Mouse (Mus musculus): ENCODE measurements around the gene Gpam.
A peak's percentile ranks its signal among the peaks of the same experiment; 100 is the strongest.

Gene Gpam

DNA sequence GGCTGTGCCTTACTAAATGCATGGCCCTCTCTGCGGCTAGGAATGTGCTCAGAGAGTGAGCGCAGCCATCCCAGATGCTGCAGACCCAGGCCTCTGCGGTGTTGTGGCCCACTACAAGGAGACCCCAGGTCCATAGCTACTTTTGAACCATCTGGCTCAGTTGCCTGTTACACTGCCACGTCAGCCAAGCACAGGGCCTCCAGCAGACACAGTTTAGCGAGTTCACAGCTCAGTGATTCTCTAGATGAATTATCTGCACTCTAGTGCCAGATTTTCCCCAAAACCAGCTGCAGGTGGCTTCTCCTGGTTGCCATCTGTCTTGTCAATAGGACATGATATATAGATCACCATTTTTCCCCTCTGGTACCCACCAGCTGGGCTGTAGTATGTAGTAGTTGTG, 69.6 kb downstream of the Gpam start:
- no peak for DNase-seq

DNA sequence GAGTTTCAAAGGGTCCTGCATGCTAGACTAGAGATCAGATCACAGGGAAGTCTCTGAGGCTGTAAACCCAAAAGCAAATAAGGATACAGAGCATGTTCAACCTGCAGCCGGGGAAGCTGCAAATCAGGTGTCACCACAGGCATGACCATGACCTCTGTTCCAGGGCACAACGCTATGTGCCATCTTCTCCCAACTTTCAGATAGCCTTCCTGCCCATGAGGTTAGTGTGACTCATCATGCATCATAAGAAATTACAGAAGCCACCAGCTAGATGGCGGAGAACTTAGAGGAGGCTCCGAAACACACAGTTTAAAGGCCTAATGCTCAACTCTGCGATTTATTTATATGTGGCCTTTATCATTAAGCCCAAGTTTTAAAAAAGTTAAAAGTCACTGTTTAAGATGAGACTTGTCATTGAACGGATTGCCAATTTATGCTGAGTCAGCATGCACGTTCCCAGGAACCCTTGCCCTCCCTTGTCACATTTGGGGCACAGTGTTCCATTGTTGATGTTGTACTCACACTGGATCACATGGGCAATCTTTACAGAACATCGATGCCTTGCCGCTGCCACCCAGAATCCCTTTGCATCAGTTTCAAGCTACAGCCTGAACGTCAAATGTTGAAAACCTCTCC, 71.3 kb downstream of the Gpam start:
- DNase-seq: no peak

DNA sequence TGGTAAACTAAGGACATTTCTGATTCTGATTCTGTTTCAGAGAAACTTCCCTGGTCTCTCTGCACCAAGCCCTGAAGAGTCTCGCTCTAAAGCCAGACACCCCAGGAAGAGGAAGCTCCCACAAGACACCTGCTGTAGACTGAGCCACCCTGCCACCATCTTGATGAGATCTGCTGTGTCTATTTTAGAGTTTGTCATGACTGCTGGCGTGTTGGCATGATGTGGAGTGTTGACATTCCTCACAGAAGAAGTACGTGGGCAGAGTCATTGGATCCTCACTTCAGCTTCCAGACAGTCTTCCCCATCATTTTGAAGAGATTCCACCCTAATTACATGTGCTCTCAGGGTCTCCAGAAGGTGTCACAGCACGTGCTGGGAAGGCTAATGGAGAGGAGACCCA, 73.9 kb downstream of the Gpam start:
- DNase-seq: no peak

GRCm38 (mm10) chr19:55037406-55037805, 89.6 kb downstream of the Gpam start:
- DNase-seq: no peak

DNA sequence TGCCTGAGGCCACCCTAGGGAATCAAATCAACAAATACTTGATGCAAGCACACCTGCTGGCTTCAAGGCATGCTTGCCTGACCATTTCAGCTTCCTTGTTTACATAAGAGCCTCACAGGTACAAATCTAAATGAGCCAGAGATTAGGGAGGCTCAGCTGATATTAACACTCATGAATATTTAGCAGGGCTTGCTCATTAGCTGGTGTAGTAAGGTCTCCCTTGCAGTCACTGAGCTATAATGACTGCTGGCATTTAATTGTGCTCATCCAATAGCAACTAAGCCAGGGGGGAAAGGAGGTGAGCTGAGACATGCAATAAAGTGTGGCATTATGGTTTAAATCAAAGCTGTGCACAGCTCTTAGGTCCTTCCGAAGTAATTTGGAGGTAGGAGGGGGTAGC, 108.2 kb downstream of the Gpam start:
- DNase-seq: peak; percentile 6
